Mouse (Mus musculus): Measurements from ENCODE around the gene Csn1s1.

Gene Csn1s1

DNA sequence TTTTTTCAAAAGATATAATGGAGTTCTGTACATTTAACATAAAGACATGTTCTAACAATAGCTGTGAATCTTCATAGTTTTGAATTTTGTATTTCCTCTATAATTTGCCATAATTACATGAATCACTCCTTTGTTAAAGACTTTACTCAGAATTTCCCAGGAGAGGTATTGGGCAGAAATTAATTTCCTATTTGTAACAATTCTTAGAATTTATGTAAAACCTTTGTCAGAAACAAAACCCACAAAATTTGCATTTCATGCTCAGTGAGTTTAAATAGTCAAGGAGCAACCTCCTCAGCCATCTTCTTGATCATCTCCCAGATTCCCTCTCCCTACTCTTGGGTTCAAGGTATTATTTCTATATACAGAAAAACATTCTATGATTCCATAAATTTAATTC lies at the start of gene Csn1s1:
TSS of gene Csn1s1 (plus strand) at position 301 of the 400 bp plus-strand sequence.
- DNase-seq (ENCODE audit: low read depth, low spot score) = no peak

DNA sequence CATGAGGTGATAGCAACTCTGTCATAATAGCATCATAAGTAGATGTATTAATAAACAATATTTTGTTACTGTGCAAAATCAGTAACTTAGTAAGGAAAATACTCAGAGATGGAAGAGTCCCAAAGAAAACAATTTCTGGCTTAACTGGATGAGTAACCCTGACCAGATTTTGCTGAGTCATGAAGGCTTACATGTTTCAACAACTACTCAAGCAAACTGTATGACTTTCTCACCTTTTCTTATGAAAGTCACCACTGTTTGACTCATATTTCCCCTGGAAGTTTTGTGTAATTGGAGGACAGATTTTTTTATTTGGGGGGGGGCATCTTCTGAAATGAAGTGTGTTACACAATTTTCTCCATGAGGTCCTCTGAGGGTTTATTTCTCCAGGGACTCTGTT lies 43.3 kb upstream of the Csn1s1 start:
- DNase-seq (ENCODE audit: low read depth, low spot score) = no peak

DNA sequence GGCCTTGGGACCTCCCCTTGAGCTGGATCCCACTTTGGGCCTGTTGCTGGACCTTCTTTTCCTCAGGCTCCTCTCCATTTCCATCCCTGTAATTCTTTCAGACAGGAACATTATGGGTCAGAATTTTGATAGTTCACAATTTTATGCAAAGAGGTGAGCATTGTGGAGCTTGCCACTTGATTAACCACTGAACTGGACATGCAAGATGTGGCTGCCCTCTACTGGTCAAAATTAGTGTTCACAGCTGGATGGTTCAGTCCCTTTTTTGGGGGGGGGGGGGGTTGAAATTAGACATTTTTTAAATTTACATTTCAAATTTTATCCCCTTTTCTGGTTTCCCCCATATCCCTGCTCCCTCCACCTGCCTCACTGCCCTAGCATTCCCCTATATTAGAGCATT lies 23.2 kb upstream of the Csn1s1 start:
- DNase-seq (ENCODE audit: low read depth, low spot score) = no peak

DNA sequence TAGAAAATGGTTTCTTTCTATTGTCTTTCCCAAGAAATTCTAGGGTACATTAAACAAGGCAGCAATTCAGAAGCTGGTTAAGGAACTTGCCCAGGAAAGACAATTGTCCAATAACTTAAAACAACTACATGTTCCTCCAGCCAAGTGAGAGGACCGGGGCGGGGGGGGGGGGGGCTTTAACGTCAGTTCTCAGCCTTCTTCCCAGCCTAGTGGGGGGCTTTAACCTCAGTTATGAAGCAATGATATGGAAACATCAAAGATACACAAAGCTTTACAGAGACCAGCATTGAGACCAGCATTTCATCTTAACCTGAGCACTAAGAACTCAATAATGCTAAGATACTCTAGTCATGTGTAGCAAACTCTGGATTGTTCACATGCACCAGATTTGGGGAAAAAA lies 33.5 kb downstream of the Csn1s1 start, which contains the start of gene Csn2:
TSS of gene Csn2 (minus strand) at position 101 of the 400 bp plus-strand sequence.
- no peak for DNase-seq (ENCODE audit: low read depth, low spot score)

DNA sequence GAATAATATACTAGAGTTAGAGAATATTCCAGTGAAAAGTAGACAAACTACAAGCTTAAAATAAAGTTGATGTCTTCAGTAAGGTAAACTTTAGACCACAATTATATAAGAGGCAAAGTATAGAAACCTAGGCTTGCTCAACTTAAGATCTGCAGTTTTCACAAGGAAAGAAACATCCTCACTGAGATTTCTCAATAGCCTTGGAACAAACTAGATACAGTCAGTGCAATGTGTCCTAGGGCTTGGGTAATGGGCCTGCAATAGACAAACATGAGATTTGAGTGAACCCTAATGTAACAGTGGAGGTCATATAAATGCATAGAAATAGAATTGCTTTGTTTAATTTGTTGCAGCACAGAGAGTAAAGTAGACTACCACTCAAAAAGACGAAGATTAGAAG lies 39.9 kb downstream of the Csn1s1 start:
- DNase-seq (ENCODE audit: low read depth, low spot score) = no peak

Measured in forelimb bud, embryonic 11.5 days (tissue).